Mouse (Mus musculus) lung, postnatal 10 days (tissue): ENCODE results near the gene Gse1.

Source experiments
- DNase-seq: peaks from one replicate; pipeline ENCODE4 v3.0.0; 2021

Gene Gse1

DNA sequence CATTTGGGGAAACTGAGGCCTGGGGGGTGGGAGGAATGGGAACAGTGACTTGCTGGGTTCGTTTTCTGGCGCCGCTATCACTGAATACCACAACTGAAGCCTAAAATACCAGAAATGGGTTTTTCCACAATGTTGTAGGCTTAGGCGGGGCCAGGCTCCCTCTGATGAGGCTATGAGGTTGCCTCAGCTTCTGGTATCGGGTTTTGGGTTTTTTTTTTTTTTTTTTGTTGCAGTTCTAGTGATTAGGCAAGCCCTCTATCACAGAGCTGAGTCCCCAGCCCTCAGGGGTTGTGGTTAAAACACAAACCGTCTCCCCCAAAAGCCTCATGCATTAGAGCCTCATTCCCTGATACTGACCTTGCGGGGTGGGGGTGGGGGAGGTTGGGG, 149.5 kb downstream of the Gse1 start:
- DNase-seq, result no peak

DNA sequence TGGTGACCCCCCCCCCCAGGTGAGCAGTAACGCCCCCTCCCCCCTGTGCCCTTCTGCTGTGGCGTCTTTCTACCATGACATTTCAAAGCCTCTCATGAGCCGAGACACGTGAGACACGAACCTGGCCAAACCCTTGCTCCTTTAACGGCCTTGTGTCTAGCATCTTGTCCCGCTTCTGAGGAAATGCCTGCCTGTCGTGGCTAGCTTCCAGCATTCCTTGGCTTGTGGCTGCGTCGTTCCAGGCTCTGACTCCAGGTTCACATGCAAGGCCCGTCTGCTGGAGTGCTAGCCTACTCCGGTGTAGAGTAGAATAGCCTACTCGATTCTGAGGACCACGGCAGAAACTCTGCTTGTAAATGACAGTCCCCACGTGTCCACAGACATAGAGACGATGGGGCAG, 150.1 kb downstream of the Gse1 start:
- DNase-seq, result peak; percentile 78

DNA sequence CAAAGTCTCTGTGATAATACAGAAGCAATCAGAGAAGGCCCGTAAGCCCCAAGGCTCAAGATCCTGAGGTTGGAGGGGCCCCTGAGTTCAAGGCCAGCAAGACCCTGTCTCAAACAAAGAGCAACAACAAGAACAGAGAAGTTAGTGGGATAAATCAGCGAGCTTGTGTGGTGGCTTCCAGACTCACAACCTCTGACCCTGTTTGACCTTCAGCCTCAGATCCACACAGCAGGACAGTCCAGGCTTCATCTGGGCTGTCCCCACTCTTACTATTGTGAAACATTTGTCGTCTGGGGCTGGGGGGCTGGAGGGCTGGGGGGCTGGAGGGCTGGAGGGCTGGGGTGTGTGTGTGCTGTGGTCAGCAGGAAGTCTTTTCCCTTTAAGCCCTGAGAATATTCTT, 150.8 kb downstream of the Gse1 start:
- DNase-seq, result no peak

DNA sequence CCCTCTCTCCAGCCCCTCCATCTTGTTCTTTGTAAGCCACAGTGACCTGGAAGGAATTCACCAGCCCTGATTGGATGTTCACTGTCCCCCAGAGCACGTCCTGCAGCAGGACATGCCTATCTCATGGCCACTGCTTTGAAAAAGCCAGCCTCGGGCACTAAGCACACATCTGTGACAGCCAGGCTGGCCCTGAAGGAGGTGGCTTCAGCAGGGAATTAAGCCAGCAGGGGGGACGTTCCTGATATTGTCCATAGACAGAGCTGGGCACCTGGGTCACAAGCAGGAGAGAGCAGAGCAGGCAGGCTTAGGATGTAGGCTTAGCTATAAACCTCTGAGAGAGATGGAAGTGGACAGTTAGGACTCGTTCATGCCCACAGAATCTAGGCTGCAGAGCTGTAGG, 153.6 kb downstream of the Gse1 start:
- DNase-seq, result no peak

DNA sequence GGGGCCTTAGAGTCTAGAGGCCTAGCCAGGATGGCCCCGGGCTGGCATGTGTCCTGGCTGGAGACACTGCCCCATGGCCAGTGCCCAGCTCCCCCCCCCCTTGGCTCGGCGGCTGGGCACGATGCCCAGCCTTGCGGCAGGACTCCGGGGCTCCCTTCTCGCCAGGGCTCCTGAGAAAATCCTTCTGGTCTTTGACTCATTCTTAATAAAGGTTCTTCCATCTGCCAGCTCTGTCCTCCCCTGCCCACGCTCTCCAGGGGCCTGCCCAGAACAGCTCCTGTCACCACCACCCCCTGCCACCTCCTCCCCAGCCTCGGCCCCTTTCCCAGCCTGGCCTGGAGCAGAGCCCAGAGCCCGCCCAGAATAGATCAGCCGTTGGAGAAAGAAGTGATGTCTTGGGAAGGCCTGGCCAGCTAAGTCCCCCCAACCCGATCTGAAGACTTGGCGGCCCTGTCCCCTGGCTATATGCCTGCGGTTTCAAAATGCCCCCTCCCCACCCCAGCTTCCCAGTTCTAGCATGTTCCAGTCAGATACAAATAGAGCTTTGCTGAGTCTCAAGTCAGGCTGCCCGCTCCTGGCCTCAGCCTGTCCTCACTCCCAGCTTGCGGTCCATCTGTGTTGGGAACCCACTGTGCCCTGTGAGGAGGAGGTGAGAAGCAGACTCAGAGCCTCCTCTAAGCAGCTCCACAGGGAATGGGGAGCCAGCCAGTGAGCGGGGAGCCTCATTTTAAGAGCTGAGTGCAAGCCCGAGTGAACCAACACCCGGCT, 154.4 kb downstream of the Gse1 start:
- peak; percentile 94 for DNase-seq

DNA sequence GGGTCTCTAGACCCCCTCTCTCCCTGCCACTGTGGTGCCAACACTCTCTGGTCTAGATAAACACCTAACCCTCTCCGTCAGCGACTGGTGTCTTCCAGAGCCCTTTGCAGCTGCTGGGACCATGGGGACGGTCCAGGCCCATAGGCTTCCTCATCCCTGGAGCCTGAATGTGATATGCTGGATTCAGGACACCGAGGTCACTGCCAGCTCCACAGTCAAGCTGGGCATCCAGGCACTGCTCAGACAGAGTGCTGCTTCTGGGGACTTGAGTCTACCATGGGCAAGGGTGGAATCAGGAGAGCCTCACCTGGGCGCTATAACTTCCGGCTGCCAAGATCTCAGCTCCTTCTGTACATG, 154.9 kb downstream of the Gse1 start:
- DNase-seq, result no peak

DNA sequence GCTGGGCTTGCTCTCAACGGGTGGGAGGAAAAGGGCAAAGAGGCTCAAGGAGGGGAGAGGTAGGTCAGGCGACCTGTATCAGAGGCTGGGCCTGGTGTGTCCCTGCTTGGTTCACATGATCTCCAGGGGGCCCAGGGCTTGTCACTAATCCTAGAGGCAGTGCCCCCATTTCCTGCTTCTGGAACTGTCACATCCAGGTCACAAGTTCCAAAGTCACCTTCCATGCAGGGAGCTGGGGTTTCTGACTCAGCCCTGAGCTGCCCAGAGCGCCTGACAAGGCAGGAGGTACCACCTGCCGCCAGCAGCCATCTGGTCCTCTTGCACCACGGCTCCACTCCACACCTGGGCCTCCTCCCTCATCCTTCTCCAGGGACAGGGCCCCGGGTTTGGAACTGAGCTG, 155.5 kb downstream of the Gse1 start:
- no peak for DNase-seq

DNA sequence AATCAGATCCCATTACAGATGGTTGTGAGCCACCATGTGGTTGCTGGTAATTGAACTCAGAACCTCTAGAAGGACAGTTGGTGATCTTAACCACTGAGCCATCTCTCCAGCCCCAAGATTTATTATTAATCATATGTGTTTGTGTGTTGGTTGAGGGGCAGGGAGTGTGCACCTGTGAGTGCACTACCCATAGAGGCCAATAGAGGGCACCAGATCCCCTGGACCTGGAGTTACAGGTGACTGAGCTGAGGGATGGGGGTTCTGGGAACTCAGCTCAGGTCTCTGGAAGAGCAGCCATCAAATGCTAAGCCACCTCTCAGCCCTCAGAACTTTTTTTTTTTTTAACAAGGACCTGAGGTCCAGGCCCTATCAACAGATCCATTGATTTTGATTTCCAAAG, 156.5 kb downstream of the Gse1 start:
- DNase-seq, result no peak

DNA sequence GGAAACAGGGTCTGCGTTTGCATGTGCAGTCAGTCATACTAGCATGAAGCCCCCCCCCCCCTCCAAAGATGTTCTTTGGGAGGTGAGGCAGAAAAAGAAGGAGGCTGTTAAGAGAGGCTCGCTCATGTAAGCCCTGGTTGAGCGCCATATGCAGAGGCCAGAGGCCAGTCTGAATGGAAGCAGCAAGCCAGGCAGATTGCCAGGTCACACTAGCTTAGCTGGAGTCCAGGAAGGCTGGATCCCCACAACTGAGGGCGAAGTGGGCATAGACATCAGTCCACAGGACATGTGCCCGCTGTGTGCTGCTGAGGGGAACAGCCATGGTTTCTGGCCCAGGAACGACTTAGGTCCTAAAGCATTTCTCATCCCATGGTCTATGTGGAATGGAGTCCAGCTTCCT, 160.0 kb downstream of the Gse1 start:
- DNase-seq, result no peak

DNA sequence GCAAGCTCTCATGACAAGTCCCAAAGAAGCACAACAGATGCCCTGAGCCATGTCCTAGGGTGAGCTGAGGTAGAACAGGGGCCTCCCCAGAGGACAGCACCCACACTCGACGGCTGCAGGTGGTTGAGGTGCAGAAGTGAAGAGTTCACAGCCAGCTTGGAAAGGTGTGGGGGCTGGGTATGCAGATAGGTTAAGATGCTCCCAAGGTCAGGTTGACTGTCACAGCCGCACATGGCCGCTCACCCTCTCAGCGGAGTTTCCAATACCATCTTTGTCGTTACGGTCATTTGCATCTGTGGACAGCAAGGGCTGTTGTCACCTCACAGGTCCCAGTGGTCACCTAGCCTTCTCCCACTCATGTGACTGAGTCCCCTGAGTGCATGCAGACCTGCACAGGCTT, 162.3 kb downstream of the Gse1 start:
- DNase-seq, result no peak

DNA sequence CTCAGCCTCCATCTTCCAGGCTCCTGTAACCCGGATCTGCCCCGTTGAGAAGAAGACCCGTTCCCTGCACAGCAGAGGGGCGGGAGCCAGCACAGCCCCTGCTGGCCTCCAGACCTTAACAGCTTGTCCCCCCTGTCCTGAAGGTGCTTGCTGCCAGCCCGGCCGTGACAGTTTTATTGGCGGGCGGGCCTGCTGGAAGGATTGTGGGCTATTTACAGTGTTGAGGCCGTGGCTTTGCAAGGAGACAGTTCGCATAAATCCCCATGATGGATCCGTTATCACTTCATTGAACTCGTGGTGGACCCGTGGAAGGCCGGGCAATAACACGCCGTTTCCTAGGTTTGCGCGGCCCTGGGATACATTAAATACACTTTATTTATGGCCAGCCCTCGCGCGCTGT, 163.6 kb downstream of the Gse1 start:
- DNase-seq, result no peak

DNA sequence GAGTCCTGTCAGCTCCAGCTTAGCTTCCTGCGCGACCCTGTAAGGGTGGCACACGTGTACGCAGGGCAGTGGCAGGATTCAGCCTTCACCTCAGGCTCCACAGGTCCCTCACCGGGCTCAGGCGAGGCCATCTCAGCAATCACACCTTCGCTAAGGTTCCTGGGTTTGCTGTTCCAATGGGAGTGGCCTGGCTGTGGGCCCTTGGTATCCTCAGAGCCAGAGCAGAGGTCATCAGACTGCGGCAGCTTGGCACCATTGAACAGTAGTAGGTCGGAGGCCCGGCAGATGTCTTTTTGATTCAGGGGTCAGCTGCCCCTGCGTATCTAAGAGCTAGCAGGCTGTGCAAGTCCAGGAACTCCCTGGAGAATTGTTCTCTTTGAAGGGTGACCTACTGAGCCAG, 164.8 kb downstream of the Gse1 start:
- DNase-seq, result no peak

DNA sequence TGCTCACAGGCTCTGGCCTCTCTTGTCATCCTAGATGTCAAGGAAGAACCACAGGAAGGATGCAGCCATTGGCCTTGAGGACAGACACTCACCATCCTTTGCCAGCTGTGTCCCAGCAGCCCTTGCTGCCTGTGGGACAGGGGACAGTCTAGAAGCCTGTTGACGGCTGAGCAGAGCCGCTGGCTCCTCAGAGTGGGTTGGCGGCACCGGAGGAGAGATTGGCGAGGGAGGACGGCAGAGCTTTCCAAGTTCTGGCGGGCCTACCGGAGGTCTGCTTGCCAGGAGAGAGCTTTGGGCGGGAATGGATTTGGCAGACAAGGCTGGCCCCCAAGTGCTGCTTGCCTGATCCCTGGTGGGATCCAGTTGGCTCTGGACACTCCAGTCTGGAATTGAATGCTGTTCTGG, 165.6 kb downstream of the Gse1 start:
- DNase-seq, result peak; percentile 55

DNA sequence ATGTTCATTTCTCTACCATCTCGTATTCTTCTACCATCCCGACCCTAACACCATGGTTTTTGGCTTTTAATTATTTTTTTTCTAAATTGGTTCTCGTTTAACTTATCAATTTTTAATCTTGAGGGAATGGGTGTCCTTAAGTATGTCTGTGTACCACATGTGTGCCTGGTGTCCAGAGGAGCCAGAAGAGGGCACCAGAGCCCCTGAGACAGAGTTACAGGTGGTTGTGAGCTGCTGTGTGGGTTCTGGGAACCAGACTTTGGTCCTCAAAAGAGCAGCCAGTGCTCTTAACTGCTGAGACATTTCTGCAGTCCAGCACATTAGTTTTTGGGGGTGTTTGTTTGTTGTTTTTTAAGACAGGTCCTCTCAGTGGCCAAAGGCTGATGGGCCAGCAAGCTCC, 167.6 kb downstream of the Gse1 start:
- DNase-seq, result no peak

DNA sequence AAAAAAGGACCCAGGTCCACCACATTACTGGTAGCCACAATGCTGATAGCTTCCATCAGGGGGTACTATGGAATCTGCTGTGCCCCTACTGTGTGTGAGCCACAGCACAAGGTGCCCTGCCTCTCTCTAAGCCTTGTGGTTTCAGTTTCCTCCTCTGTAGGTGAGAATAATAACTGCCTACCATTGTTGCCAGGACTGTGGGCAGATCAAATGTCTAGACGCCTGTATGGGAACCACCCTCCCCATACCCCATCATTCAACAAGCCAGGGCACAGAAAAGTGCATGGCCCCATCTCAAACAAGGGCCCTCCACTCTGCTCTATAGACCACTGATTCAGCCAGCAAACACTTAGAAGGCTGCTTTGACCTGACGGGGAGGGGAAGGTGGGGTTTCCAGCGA, 168.5 kb downstream of the Gse1 start:
- no peak for DNase-seq

DNA sequence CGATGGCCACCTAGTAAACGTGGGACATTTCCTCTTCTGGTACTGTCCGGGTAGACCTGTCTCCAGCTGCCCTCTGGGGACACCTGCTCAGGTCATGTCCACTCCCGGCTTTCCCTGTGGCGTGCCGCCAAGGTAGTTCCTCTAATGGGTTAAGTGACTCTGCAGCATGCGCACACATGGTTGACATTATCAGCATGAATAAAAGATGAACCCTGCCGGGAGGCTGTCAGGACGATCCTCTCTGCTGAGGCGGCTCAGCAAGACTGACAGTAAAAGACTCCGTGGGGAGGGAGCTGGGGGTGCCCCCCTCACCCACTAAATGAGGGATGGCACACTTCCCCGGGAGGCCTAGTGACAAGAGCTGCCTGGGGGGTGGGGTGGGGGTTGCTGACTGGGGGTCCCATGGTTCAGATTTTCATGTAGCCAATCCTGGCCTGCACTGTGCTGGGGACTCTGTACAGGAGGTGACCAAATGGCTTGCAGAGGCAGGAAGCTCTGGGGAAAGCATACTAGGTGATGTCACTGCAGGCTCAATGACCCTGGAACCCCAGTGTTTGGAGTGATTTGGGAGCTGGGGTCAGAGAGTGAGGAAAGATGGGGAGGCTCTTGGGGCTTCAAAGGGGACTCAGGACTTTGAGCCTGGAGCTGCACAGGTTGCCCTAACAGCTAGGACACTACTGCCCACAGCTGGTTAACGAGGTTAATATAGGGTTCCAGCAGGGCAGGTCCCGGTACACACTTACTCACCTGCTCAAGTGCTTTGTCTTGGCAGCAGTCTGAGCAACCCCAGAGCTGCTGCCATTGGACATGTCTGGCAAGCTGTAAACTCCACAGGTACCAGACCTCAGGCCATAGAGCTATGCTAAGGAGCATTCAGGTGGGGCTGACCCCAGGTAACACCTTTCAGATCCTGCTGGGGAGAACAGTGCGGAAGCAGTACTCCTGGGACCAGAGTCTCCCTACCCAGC, 169.5 kb downstream of the Gse1 start:
- peak; percentile 45 for DNase-seq

DNA sequence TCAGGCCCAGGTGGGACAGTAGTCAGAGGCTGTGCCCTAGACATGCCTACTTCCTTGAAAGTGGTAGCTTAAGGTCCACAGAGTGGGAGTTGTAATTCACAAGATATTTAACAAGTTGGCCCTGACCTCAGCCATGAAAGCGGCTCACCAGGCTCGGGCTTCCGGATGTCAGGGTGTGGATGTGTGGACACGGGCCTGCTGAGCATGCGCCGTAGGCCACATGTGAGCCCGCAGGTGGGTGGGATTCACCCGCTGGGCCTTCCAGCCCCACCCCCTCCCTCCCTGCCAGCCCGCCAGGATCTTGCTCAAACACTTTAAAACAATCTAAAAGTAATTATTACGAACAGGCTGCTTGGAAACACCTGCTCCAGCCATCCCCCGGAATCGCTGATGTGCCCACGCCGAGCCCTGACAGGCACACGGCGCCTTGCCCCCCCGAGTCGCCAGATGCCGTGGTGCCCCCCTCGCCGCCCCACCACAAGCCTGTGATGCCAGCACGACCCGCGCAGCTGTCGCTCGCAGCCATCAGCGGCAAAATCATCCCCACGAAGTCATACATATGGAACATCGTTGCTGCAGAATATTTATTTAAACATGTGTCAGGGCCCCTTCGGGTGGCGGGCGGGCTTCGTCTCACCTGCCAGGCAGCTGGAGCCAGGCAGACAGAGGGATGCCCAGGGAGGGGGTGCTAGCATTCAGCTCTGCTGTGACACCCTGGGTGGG, 171.1 kb downstream of the Gse1 start:
- DNase-seq, result peak; percentile 40

DNA sequence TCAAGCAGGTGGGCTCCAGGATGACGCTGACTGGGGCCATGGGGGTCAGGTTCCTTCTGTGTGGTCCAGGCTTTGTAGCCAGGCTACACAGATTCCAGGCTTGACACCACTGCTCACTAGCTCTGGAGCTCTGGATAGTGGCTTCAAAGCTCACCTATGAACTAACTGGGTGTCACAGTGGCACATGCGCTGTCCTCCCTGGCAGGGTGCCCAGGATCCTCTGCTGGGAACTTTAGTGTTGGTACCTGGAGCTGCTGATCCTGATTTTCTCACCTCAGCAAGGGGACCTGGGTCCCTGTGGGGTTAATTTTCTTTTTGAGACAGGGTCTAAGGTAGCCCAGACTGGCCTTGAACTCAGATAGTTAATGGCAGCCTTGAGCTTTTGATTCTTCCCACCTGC, 173.0 kb downstream of the Gse1 start:
- DNase-seq, result no peak

DNA sequence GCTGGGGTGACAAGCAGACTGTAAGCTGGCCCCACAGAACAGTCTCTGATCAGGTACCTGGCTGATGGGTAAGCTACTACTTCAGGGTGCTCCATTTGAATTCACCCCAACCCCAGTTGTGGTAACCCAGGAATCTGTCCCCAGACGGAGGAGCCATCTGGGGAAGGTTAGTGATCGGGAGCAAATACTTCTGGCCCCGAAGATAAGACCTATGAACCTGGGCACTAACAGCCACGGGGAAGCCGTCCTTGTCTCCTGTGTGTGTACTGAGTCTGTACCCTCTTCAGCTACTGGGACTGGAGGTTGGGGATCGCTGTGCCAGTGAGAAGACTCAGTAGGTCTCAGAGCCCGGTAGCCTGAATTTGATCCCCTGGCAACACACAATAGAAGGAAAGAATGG, 173.5 kb downstream of the Gse1 start:
- no peak for DNase-seq

DNA sequence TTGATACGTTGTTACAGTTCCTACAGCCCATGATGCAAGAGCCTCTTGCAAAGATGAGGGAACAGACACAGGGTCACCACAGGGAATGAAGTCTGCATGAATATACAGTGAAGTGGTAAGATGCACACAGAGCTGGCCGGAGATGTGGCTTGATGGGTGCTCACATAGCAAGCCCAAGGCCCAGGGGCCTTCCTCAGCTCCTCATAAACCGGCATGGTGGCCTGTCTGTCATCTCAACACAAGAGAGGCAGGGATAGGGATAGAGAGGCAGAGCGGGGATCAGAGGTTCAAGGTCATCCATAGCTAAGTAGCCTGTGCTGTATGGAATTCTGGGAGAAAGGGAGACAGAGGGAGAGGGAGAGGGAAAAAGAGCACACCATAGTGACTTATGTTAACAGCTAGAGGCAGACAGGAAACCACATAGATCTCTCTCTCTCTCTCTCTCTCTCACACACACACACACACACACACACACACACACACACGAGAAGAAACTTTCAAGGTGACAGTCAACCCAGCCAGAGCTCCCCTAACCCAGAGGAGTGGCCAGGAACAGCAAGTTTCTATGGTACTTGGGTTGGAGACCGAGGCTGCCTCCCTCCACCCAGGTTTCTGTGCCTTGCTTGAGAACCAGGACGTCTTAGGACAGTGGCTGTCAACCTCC, 175.5 kb downstream of the Gse1 start:
- no peak for DNase-seq

DNA sequence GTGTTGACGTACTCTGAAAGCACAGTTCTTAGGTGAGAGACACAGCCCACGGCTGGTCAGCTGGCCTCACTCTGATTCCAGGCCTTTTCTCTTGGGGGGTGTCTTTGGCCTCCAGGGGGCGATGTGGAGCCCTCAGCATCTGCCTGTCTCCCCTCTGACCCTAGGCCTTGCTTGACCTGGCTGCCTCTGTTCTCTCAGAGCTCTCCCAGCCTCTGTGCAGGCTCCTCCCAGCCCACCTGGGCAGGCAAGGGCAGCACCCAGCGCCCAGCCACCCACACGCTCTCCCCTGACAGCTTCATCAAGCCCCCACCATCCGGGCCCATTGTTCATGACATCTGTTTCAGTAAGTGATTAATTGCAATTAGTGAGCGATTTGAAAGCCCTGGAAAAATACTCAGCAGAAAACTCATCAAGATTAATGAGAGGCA, 176.4 kb downstream of the Gse1 start:
- peak; percentile 76 for DNase-seq

DNA sequence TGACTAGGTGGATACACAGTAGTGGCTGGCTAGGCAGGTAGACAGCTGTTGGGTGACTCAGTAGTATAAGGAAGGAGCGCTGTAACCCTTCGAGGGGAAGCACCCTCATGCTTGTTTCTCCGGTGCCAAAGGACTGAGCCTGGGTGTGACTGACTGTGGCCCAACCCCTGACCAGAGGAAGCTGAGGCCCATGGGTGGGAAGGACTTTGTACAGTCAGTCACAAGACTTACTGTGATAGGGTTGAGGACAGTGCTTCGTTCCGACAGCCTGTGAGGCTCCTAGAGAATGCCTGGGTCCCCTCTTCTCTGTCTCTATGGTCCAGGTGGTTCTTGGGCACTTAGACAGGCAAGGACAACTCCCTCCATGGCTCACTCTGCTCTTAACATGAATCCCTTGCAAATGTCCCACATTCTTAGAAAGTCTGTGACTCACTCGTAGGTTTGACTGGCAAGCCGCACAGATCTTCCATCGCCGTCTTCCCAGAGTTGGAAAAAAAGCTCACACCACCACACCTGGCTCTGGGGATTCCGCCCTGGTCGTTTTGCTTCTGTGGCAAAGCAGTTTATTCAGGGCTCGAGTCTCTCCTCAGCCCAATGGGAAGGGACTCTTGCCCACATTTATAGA, 177.9 kb downstream of the Gse1 start:
- DNase-seq, result no peak
